Mouse (Mus musculus) liver, embryonic 15.5 days (tissue): ENCODE results near the gene Grpel1. TPM values are rescaled to one million over a fixed set of nuclear protein-coding genes. Genes with fewer than 3 reads are reported as not detected.

Experiments
- ATAC-seq: fragments of 200-750 bp; cut with Nextera tagmentation; 2 replicates; pipeline ENCODE4 v1.8.0; 2017; ENCODE audit warnings: moderate number of reproducible peaks, mild to moderate bottlenecking, moderate library complexity; ENCODE audit not compliant: insufficient read depth
- H3K27ac ChIP-seq: fragments of 300-500 bp; sonication (generic); replicated peaks from 2 replicates; pipeline ENCODE4 v1.5.1; 2015; ENCODE audit warnings: mild to moderate bottlenecking, inconsistent platforms
- H3K27me3 ChIP-seq: fragments of 300-500 bp; sonication (generic); 2 replicates; pipeline ENCODE4 v1.6.1; 2015; ENCODE audit warnings: mild to moderate bottlenecking, inconsistent platforms
- H3K36me3 ChIP-seq: fragments of 300-500 bp; sonication (generic); replicated peaks from 2 replicates; pipeline ENCODE4 v1.6.1; 2015; ENCODE audit warnings: moderate library complexity, mild to moderate bottlenecking, inconsistent platforms
- H3K4me1 ChIP-seq: fragments of 300-500 bp; sonication (generic); replicated peaks from 2 replicates; pipeline ENCODE4 v1.6.1; 2015; ENCODE audit warnings: inconsistent platforms
- H3K4me2 ChIP-seq: fragments of 300-500 bp; sonication (generic); 2 replicates; pipeline ENCODE4 v1.6.1; 2015; ENCODE audit warnings: moderate library complexity, mild to moderate bottlenecking, inconsistent platforms
- H3K4me3 ChIP-seq: fragments of 300-500 bp; sonication (generic); replicated peaks from 2 replicates; pipeline ENCODE4 v1.5.1; 2015; ENCODE audit warnings: mild to moderate bottlenecking, inconsistent platforms
- H3K9ac ChIP-seq: fragments of 300-500 bp; sonication (generic); 2 replicates; pipeline ENCODE4 v1.6.1; 2015; ENCODE audit warnings: moderate library complexity, mild to moderate bottlenecking, inconsistent platforms
- H3K9me3 ChIP-seq: fragments of 300-500 bp; sonication (generic); replicated peaks from 2 replicates; pipeline ENCODE4 v1.6.1; 2016; ENCODE audit warnings: inconsistent platforms
- WGBS: fragments of 180-500 bp; shearing (Covaris S2); methylation state at CpG from one replicate; pipeline ENCODE4 v1.1.7; 2015; ENCODE audit warnings: mixed read lengths; ENCODE audit not compliant: insufficient replicate concordance; 5-methylcytosine and 5-hydroxymethylcytosine counted together
- polyA plus RNA-seq: library from polyadenylated mRNA; unstranded; fragments of >200 nt; fragmentation: Nextera tagmentation; extraction: Ambion mirVana; gene quantifications from 2 replicates; pipeline ENCODE4 v1.2.1, GENCODE M21; 2015

Gene Grpel1
- polyA plus RNA-seq, 1 experiment from 2014 or later, result 36.9 TPM

DNA sequence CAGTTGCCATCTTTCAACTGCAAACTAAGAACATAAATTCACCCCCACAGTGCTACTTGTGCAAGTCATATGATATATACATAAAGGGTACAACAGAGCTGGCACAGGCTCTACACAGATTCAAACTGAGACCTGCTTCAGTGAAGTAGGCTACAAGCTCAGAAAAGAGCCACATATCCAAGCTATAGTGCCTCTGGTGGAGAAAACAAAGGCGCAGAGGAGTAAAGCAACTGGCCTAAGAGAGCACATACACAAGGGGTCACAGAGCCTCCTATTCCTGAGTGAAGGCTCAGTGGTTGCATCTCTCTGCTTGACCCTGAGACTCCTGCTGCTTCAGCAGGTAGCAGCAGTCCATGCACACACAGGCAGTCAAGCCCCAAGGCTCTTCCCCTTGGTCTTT lies 16.3 kb downstream of the Grpel1 start:
- Histone ChIP-seq H3K36me3 (peaks cover 6% of the 10 kb centered on the region; the same call in 1 of the 2 replicates), H3K9me3 (no peaks in the 10 kb centered on the region), H3K4me3 (no peak overlapping the region), H3K27me3 (peaks cover 16% of the 10 kb centered on the region), H3K9ac (no peak overlapping the region), H3K4me2 (no peak overlapping the region), H3K4me1 (peaks cover 75% of the 10 kb centered on the region), H3K27ac (no peak overlapping the region)
- WGBS, result 71% methylated on average over 1 of the region's 1 CpGs
- ATAC-seq, result no peak

DNA sequence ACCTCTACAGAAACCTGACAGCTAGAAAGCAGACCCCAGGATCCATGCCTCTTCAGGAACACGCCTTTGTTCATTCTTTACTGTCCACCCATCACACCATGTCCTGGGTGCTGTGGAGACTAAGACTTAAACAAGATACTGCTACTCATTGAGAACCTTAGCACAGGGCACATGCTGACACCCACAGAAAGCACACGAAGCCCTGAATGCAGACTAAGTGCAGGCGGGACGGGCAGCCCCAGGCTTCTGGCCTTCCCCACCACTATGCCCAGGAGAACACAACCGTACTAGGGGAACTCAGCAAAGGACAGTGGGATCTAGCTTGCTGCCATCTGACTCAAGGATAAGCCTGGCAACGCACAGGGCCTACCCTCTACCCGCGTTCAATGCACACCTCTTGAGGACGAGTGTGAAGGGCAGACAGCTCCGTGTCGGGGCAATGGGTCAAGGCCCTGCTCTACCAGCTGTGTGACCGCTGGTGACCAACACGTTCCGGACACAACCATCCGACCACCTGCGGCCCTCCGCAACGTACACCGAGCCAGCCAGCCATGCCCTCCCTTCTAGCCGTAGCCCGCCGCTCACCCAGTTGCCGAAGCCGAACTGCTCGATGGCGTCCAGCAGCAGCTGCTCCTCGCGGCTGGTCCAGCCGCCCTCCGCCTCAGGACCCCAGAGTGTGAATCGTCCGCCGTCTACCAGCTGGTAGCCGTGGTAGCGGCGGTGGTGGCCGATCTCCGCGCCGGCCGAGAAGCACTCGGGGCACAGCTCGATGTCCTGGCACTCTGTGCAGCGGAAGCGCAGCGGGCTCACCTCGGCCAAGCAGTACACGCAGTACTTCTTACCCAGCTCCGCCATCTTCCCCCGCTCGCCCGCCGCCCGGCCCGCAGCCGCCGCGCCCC lies 18.7 kb downstream of the Grpel1 start:
- H3K4me2 ChIP-seq, result peak overlapping the region; percentile 90
- H3K9me3 ChIP-seq, result no peaks in the 10 kb centered on the region
- no peak for ATAC-seq
- H3K4me3 ChIP-seq, result peak overlapping the region; percentile 93
- 2% methylated on average over 54 of the region's 58 CpGs for WGBS
- H3K27me3 ChIP-seq, result peaks cover 35% of the 10 kb centered on the region
- H3K4me1 ChIP-seq, result peaks cover 62% of the 10 kb centered on the region
- no peaks in the 10 kb centered on the region for H3K36me3 ChIP-seq
- H3K9ac ChIP-seq, result peak overlapping the region; percentile 98
- peak overlapping the region; percentile 84 for H3K27ac ChIP-seq

DNA sequence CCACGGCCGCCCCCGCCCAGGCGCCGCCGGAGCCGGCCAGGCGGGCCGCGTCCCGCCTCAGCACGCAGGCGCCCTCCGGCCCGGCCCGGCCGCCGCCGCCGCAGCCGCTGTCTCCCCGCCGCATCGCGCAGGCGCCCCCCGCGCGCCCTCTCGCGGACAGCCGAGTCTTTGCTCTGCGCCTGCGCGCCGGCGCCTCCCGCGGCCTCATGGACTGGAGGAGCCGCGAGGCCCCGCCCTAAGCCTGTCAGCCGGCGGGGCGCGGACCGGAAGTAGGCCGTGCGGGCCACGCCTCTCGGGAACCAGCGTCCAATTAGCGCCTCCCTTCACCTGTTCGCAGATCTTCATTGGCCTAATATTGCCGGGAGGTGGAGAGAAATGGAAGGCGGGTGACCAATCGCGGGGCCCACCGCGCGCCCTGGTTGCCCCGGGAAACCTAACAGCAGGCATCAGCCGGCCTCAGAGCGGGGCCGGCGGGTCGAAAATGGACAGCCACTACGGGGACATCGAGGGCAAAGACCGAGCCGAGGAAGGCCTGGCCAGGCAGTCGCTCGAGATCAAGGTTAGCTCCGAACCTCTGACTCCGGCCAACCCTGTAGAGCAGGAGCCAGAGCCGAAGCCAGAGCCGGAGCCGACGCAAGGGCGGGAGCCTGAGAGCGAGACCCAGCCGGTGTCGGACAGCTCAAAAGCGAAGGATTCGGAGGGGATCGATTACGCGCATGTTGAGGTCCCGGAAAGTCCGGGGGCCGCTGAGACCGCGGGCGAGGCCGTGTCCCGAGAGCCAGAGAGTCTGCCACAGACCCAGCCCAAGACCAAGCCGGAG lies 19.6 kb downstream of the Grpel1 start, which contains the start of the genes Tada2b and Ccdc96:
TSS of gene Tada2b (minus strand) at position 115 of the 820 bp plus-strand sequence.
TSS of gene Ccdc96 (plus strand) at position 418 of the 820 bp plus-strand sequence.
- peak within 1 kb of the TSS; percentile 98 for H3K9ac ChIP-seq
- ATAC-seq, result peak; percentile 97
- H3K36me3 ChIP-seq, result no peaks in the 10 kb centered on the region
- peak within 1 kb of the TSS; percentile 84 for H3K27ac ChIP-seq
- H3K9me3 ChIP-seq, result no peaks in the 10 kb centered on the region
- peaks cover 35% of the 10 kb centered on the region for H3K27me3 ChIP-seq
- H3K4me2 ChIP-seq, result peak within 1 kb of the TSS; percentile 100
- WGBS, result under 1% methylated on average over 96 of the region's 97 CpGs
- peaks cover 54% of the 10 kb centered on the region for H3K4me1 ChIP-seq
- peak within 1 kb of the TSS; percentile 93 for H3K4me3 ChIP-seq

DNA sequence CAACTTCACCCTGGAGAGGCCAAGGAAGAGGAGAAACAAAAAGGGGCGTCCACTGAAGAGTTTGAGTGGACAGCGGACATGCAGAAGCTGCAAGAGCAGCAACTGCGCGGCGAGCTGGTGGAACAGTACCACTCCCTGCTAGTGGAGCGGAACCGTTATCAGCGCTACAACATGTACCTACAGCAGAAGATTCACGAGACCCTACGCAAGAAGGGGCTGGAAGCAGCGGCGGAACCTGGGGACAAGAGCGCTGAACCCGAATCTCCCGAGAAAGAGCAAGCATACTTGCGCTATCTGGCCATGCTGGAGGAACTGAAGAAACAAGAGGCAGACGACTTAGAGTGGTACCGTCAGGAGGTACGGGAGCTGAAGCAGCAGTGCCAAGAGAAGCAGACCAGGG lies 20.5 kb downstream of the Grpel1 start:
- Histone ChIP-seq H3K9me3 (no peaks in the 10 kb centered on the region), H3K27ac (no peak overlapping the region), H3K4me1 (peaks cover 45% of the 10 kb centered on the region), H3K9ac (peak overlapping the region; percentile 62; the same call in 1 of the 2 replicates), H3K4me2 (peak overlapping the region; percentile 100), H3K36me3 (no peaks in the 10 kb centered on the region), H3K27me3 (peaks cover 35% of the 10 kb centered on the region), H3K4me3 (peak overlapping the region; percentile 71)
- no peak for ATAC-seq
- WGBS, result 19% methylated on average over 19 of the region's 19 CpGs

DNA sequence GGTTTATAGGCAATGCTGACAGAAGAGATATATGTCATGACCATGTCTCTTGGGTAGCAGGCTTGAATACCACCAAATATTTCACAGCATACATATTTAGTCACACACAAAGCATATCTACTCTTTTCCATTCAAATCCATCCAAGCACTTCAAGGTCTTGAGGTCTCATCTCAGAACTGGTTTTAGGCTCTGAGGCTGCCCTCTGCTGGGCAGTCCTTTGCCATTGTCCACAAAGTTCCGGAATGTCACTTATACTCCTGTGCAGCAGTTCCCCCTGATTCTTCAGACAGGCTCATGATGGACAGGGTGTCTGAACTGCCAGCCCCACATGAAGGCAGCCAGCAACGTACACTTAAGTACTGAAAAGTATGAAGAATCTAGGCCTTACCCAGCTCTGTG lies 24.4 kb downstream of the Grpel1 start:
- H3K27ac ChIP-seq, result no peak overlapping the region
- H3K4me3 ChIP-seq, result no peak overlapping the region
- H3K9me3 ChIP-seq, result no peaks in the 10 kb centered on the region
- H3K4me2 ChIP-seq, result no peak overlapping the region
- peaks cover 35% of the 10 kb centered on the region for H3K27me3 ChIP-seq
- no peak overlapping the region for H3K9ac ChIP-seq
- peaks cover 20% of the 10 kb centered on the region for H3K36me3 ChIP-seq
- WGBS, result 44% methylated on average over 2 of the region's 2 CpGs
- H3K4me1 ChIP-seq, result peaks cover 12% of the 10 kb centered on the region
- ATAC-seq, result no peak

DNA sequence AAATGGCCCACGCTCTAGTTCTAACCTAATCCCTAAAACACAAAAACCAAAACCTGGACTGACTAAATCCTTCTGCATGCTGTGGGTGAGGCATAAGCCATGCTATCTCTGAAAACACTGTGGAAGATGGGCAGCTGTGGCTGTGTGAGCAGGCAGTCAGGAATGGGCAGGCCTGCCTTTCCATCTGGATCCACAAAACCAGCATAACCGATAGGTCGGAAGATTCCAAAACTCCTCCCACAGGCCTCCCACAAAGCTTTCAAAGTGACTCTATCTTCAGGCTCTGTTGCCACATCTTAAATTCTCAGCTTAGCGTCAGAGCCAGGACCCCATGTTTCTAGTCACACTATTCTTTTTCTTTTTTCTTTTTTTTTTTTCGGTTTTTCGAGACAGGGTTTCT lies 29.1 kb downstream of the Grpel1 start:
- Histone ChIP-seq H3K36me3 (peaks cover 52% of the 10 kb centered on the region), H3K4me1 (no peaks in the 10 kb centered on the region), H3K4me2 (no peak overlapping the region), H3K27me3 (no peaks in the 10 kb centered on the region), H3K4me3 (no peak overlapping the region), H3K27ac (no peak overlapping the region), H3K9ac (no peak overlapping the region), H3K9me3 (no peaks in the 10 kb centered on the region)
- no peak for ATAC-seq
- 77% methylated on average over 6 of the region's 6 CpGs for WGBS

DNA sequence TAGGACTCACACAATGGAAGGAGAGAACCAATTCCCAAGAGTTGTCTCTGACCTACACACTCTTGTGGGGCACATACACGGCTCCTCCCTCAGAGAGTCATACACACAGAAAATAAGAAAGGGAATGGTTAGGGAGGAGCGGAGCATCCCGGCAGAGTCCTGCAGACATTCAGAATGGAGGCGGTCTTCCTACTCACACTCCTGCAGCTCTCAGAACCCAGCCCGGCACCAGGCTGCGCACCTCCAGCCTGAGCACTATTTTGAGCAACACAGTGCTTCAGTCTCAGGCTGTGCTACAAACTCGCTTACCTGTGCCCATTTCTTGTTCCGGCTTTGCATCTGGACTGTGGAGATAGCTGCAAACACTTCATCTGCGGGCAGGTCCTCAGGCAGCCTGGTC lies 29.9 kb downstream of the Grpel1 start:
- Histone ChIP-seq H3K9me3 (no peaks in the 10 kb centered on the region), H3K4me3 (no peak overlapping the region), H3K27me3 (no peaks in the 10 kb centered on the region), H3K9ac (no peak overlapping the region), H3K4me1 (no peaks in the 10 kb centered on the region), H3K4me2 (no peak overlapping the region), H3K27ac (no peak overlapping the region), H3K36me3 (peaks cover 52% of the 10 kb centered on the region)
- ATAC-seq, result no peak
- 85% methylated on average over 9 of the region's 9 CpGs for WGBS

DNA sequence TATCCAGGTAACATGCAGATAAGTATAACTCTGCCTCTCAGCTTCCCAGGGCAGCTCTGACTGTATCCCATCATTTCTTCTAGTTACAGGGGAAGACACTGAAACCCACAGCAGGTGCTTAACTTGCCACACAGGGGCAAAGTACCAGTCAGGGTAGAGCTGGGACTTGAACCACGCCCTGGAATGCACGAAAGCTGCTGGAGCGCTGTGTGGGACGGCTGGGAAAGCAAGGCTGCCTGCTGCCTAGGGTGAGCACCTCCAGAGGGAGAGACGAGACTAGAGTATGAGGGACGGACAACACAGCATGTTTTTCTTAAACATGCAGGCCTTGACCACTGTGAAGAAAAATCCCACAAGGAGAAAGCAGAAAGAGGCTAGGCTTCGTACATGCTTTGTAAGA lies 40.4 kb downstream of the Grpel1 start:
- Histone ChIP-seq H3K27ac (no peak overlapping the region), H3K4me3 (no peak overlapping the region), H3K27me3 (no peaks in the 10 kb centered on the region), H3K9ac (no peak overlapping the region), H3K36me3 (peaks cover 63% of the 10 kb centered on the region; the same call in 1 of the 2 replicates), H3K9me3 (no peaks in the 10 kb centered on the region), H3K4me1 (no peaks in the 10 kb centered on the region), H3K4me2 (no peak overlapping the region)
- WGBS, result 79% methylated on average over 7 of the region's 7 CpGs
- no peak for ATAC-seq

DNA sequence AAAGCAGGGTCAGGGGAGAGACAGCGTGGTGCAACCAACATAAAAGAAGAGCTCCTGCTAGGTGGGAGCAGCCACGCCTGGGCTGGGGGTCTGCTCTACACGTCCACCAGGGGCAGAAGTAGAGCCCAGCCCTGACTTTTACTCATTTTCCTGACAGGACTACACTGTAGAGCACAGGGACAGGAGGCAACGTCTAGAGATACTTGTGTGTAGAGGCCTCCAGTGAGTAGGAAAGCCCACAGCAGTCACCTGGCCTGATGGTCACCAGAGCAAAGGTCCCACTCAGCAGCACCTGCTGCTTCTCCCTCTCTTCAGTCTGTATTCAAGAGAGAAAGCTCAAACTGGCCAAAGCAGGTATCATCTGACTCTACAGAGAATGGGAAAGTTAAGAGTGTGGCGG lies 40.8 kb downstream of the Grpel1 start:
- H3K9ac ChIP-seq, result no peak overlapping the region
- no peak for ATAC-seq
- H3K27me3 ChIP-seq, result no peaks in the 10 kb centered on the region
- WGBS, result 66% methylated on average over 5 of the region's 5 CpGs
- peaks cover 63% of the 10 kb centered on the region; the same call in 1 of the 2 replicates for H3K36me3 ChIP-seq
- H3K4me3 ChIP-seq, result no peak overlapping the region
- H3K4me1 ChIP-seq, result no peaks in the 10 kb centered on the region
- no peaks in the 10 kb centered on the region for H3K9me3 ChIP-seq
- no peak overlapping the region for H3K27ac ChIP-seq
- no peak overlapping the region for H3K4me2 ChIP-seq

DNA sequence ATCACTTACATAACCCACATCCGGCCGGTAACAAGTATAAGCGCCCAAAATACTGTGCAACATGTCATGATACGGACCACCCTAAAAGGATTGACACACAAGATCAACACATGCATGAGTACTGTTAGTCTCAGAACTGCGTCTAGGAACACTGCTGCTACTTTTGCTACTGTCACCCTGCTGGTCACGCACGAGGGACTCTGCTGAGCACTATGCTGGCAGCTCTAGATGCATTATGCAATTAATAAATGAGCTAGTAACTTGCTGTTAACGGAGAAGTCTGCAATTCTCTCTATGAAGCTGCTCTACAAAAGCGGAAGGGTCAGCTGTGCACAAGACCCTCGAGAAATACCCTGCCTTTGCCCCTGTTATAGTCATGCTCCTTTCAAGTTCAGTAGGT lies 43.6 kb downstream of the Grpel1 start:
- Histone ChIP-seq H3K9me3 (no peaks in the 10 kb centered on the region), H3K27me3 (no peaks in the 10 kb centered on the region), H3K4me2 (no peak overlapping the region), H3K9ac (no peak overlapping the region), H3K4me1 (no peaks in the 10 kb centered on the region), H3K36me3 (peaks cover 71% of the 10 kb centered on the region), H3K4me3 (no peak overlapping the region), H3K27ac (no peak overlapping the region)
- WGBS, result 81% methylated on average over 10 of the region's 10 CpGs
- ATAC-seq, result no peak

DNA sequence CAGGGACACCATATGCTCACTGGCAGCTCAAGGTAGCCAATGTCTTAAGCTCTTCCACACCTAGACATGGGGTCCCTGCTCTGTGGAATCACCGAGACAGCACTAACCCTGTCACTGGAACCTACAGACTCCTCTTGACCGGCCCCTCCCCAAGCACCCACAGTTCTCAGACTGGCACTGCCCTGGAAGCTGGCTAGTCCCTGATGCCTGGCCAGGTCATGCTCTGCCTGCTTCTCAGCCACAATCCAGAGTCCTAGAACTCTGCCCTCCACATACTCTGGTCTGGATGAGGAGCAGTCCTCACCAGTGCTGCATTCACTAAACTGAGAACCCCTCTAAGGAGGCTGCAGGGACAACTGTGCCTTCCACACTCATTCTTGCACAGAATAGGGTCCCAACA lies 46.2 kb downstream of the Grpel1 start:
- no peak overlapping the region for H3K4me2 ChIP-seq
- no peak overlapping the region for H3K4me3 ChIP-seq
- no peaks in the 10 kb centered on the region for H3K27me3 ChIP-seq
- peaks cover 58% of the 10 kb centered on the region for H3K36me3 ChIP-seq
- 83% methylated on average over 2 of the region's 2 CpGs for WGBS
- no peak overlapping the region for H3K9ac ChIP-seq
- no peaks in the 10 kb centered on the region for H3K9me3 ChIP-seq
- no peak for ATAC-seq
- H3K27ac ChIP-seq, result no peak overlapping the region
- H3K4me1 ChIP-seq, result no peaks in the 10 kb centered on the region
